Mouse (Mus musculus) spleen, adult 2 months (tissue): Measurements from ENCODE around the gene Usp7. TPM values are rescaled to one million over a fixed set of nuclear protein-coding genes. Genes with fewer than 3 reads are reported as not detected.
A peak's percentile ranks its signal among the peaks of the same experiment; 100 is the strongest.

Experiments
- DNase-seq, 2 experiments: peaks; one replicate each; pipeline versions ENCODE4 v3.0.0 to v3.0.0-alpha.2; 2012 to 2021; ENCODE audit warnings: low spot score in 2 of 2, low read depth in 1 of 2
- H3K27ac ChIP-seq: fragments of 200-500 bp; 2 replicates; pipeline ENCODE4 v1.5.1; 2012; ENCODE audit warnings: low read length, inconsistent platforms; ENCODE audit not compliant: insufficient read depth
- H3K27me3 ChIP-seq: fragments of 200-500 bp; 2 replicates; pipeline ENCODE4 v1.6.1; 2012; ENCODE audit warnings: mild to moderate bottlenecking, moderate library complexity, low read length, inconsistent platforms; ENCODE audit not compliant: control insufficient read depth, insufficient read depth
- H3K36me3 ChIP-seq: fragments of 200-500 bp; 2 replicates; pipeline ENCODE4 v1.6.1; 2012; ENCODE audit warnings: mild to moderate bottlenecking, low read length, inconsistent platforms; ENCODE audit not compliant: control insufficient read depth, insufficient read depth
- H3K4me1 ChIP-seq: fragments of 200-500 bp; 2 replicates; pipeline ENCODE4 v1.6.1; 2011; ENCODE audit warnings: inconsistent platforms; ENCODE audit not compliant: control insufficient read depth, insufficient read depth, insufficient read length
- H3K4me3 ChIP-seq: fragments of 200-500 bp; 2 replicates; pipeline ENCODE4 v1.5.1; 2011; ENCODE audit warnings: mild to moderate bottlenecking, inconsistent platforms; ENCODE audit not compliant: insufficient read depth, insufficient read length; ENCODE audit errors: extremely low read depth
- CTCF ChIP-seq: fragments of 200-500 bp; IDR thresholded peaks from 2 replicates; pipeline ENCODE4 v1.5.1; 2011; ENCODE audit warnings: mild to moderate bottlenecking, inconsistent platforms; ENCODE audit not compliant: insufficient read depth, insufficient read length, insufficient replicate concordance; ENCODE audit errors: extremely low read depth
- POLR2A ChIP-seq: fragments of 200-500 bp; IDR thresholded peaks from 2 replicates; pipeline ENCODE4 v1.6.1; 2011; ENCODE audit warnings: low read depth, low read length, inconsistent platforms
- WGBS: fragments of 180-500 bp; shearing (Covaris S2); methylation state at CpG from one replicate; pipeline ENCODE4 v1.1.7; 2018; 5-methylcytosine and 5-hydroxymethylcytosine counted together
- polyA plus RNA-seq: library from polyadenylated mRNA; depleted of rRNA; stranded (reverse); fragments of >200 nt; gene quantifications from 2 replicates; pipeline ENCODE4 v1.2.3, GENCODE M21; 2012

The Usp7 gene
- polyA plus RNA-seq, 1 experiment = 26.3 TPM

DNA sequence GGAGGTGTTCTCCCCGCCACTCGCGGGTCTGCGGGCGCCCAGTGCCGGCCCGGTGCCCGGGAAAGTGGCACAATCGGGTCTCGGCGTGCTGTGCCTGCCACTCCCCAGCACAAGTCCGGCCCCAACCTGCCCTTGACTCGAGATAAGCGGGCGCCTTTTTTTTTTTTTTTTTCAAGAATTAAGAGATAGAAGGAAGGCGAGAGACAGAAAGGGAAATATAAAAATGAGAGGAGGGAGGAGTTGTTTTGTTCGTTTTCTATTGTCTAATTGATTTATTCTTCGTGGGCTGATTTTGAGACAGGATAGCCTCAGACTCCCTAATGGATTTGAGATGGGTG, 119.8 kb downstream of the Usp7 start:
- no peak overlapping the region for H3K27ac ChIP-seq
- TF ChIP-seq CTCF = no peak
- TF ChIP-seq POLR2A = no peak
- H3K4me1 ChIP-seq = peaks cover 5% of the 10 kb centered on the region
- no peaks in the 10 kb centered on the region for H3K27me3 ChIP-seq
- H3K4me3 ChIP-seq = peak overlapping the region; percentile 68
- WGBS = under 1% methylated on average over 18 of the region's 18 CpGs
- DNase-seq = no peak
- no peaks in the 10 kb centered on the region for H3K36me3 ChIP-seq

DNA sequence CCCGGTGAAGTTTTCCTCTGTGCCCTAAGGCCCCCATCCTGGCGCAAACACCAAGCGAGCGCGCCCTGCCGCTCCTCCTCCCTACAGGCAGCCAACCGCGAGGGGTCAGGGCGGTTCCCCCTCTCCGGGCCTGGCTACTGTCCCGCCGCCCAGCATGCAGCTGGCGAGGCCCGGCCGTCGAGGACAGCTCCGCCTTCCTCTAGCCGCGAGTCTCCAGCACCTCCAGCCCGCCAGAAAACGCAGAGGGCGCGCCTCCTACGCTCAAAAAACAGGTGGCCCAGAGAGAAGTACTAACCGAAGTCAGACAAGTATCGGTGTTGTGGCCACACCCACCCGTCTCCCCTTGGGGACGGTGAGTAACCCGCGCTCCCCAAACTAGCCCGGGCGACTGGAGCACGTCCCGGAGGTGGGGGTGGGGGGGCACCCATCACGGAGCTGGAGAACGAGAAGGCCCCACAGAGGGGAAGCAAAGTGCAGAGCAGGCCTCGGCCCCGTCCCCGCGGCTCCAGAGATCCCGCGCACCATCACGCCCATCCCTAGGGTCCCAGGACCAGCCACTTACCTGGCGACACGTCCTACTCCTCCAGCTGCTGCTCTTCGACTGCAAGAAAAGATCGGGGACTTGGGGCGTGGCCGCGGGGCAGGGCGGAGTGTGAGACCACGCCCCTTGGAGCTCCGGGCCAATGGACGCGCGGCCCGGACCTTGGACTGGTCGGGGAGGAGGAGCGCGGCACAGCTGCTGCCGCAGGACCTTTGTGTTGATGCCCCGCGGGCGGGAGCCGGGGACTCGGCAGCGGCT, 120.4 kb downstream of the Usp7 start, which contains the start of gene Carhsp1:
Gene Carhsp1, minus strand, starts transcription at position 605 of the 799 bp plus-strand sequence.
- H3K4me1 ChIP-seq = peaks cover 5% of the 10 kb centered on the region
- H3K27ac ChIP-seq = peak within 1 kb of the TSS; percentile 58
- no peaks in the 10 kb centered on the region for H3K36me3 ChIP-seq
- TF ChIP-seq POLR2A = peak; percentile 82
- no peak for TF ChIP-seq CTCF
- H3K4me3 ChIP-seq = peak within 1 kb of the TSS; percentile 68
- no peaks in the 10 kb centered on the region for H3K27me3 ChIP-seq
- peak; percentile 80 to 95 for DNase-seq
- WGBS = under 1% methylated on average over 66 of the region's 67 CpGs

DNA sequence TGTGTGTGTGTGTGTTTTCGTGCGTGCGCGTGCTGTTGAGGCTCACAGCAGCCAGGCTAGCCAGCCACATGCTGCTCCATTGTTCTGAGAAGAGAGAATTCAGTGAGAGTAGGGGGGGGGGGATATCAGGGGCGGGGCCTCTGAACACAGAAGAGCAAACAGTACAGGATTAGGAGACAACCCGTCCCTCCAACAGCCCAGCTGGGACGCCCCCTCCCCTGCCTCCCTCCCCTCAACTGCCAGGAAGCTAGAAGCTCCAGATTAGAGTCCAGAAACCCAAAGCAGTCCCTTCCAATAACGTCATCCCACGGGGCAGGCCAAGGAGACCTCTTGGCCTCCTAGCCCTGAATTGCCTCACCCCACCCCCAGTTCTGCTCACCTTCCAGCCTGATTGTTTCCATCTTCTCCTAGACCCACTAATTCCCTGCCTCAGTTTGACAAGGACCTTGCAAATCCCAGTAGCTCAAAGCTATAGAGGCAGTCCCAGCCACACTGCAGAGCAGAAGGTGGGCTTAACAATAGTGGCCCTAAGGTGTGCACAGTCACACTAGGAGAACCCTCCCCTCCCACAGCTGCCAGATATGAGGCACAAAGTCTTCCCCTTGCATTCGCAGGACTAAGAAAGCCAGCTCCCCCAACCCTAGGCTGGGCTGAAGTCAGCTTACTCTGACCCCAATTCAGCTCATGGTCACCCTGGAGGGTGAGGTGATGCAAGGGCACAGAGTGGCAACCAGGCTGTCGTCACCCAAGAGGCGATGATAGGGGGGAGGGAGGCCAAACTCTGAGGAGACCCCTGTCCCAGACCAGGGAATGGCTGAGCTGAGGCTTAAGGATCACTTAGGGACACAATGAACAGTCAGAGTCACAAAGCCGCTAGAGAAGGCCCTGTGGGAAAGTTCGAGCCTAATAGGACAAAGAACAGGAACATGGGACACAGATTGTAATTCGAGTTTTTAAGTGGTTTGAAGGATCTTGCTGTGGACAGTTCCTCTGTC, 121.8 kb downstream of the Usp7 start:
- no peak for DNase-seq
- no peak for TF ChIP-seq POLR2A
- TF ChIP-seq CTCF = no peak
- Histone ChIP-seq H3K4me3 (peak overlapping the region; percentile 68), H3K36me3 (no peaks in the 10 kb centered on the region; the same call in 1 of the 2 replicates), H3K4me1 (peaks cover 5% of the 10 kb centered on the region), H3K27ac (no peak overlapping the region), H3K27me3 (no peaks in the 10 kb centered on the region)
- WGBS = 72% methylated on average over 15 of the region's 15 CpGs

DNA sequence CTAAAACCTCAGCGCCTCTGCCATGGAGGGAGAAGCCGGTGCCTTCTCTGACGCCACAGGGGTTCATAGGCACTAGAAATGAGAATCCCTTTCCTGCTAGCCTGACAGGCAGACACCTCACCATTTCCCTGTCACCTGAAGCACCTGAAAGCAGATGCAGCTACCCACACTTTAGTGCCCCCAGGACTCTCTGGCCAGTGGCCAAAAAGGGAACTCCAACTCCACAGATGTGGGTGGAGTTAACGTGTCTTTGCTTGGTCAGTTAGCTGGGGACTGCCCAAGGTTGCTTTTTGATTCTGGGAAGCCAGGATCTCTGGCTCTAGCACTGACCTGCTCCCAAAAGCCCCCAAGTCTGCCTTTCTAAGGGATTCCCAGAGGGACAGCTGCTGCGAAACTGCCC, 122.7 kb downstream of the Usp7 start:
- no peak for TF ChIP-seq CTCF
- TF ChIP-seq POLR2A = no peak
- Histone ChIP-seq H3K27ac (no peak overlapping the region), H3K4me1 (peaks cover 5% of the 10 kb centered on the region), H3K4me3 (no peak overlapping the region), H3K36me3 (no peaks in the 10 kb centered on the region; the same call in 1 of the 2 replicates), H3K27me3 (no peaks in the 10 kb centered on the region)
- DNase-seq = no peak
- 89% methylated on average over 5 of the region's 5 CpGs for WGBS

DNA sequence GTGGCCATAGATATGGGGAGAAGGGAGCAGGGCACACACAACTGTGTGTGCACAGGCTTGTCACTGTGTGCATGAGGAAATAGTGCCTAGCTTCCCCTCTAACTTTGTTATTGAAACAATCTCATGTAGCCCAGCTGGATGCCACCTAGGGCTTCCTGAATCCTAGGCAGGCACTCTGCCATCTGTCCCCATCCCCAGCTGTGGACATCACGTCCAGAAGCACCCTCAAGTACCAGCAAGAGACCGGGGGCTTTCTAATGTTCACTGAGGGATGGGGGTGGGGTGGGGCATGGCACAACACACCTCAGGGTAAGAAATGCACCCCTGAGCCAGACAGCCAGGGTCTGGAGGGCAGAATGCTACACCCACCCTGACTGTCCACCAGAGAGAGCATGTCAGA, 123.7 kb downstream of the Usp7 start:
- no peak for TF ChIP-seq CTCF
- no peak for TF ChIP-seq POLR2A
- Histone ChIP-seq H3K36me3 (no peaks in the 10 kb centered on the region; the same call in 1 of the 2 replicates), H3K4me3 (no peak overlapping the region), H3K27me3 (no peaks in the 10 kb centered on the region), H3K4me1 (peaks cover 5% of the 10 kb centered on the region), H3K27ac (no peak overlapping the region)
- no peak for DNase-seq
- WGBS = 94% methylated on average over 2 of the region's 2 CpGs

DNA sequence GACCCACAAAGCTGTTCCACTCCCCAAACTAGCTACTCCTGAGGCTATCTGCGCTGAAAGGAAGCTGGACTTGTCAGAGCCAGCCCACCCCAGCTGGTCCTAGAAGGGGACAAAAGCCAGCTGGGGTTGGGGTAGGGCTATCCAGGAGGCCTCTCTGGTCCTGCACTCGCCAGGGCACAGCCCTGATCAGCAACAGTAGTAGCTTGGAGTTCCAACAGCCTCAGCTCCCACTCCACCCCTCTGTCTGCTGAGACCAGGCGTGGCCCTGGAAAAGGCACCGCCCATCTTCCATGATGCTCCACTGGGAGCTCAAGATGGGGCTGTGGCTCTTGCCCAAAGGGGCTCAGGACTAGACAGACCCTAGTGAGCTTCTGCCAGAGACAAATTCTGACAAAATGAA, 124.3 kb downstream of the Usp7 start:
- H3K36me3 ChIP-seq = no peaks in the 10 kb centered on the region; the same call in 1 of the 2 replicates
- no peak for DNase-seq
- WGBS = 89% methylated on average over 4 of the region's 4 CpGs
- no peaks in the 10 kb centered on the region for H3K27me3 ChIP-seq
- H3K4me3 ChIP-seq = no peak overlapping the region
- H3K4me1 ChIP-seq = peaks cover 5% of the 10 kb centered on the region
- H3K27ac ChIP-seq = no peak overlapping the region
- TF ChIP-seq CTCF = no peak
- TF ChIP-seq POLR2A = no peak
